Mouse (Mus musculus) thymus, adult 2 months (tissue): ENCODE data around the gene Olfr481. TPM values are rescaled to one million over a fixed set of nuclear protein-coding genes. Genes with fewer than 3 reads are reported as not detected.

Experiments
- DNase-seq: peaks from one replicate; pipeline ENCODE4 v3.0.0; 2021
- H3K27ac ChIP-seq: fragments of 200-500 bp; 2 replicates; pipeline ENCODE4 v1.5.1; 2012; ENCODE audit warnings: low read length, control low read depth; ENCODE audit not compliant: control insufficient read depth, insufficient read depth
- H3K27me3 ChIP-seq: fragments of 200-500 bp; 2 replicates; pipeline ENCODE4 v1.6.1; 2012; ENCODE audit warnings: mild to moderate bottlenecking, low read length, moderate library complexity, mixed read lengths; ENCODE audit not compliant: control insufficient read depth, insufficient read depth
- H3K36me3 ChIP-seq: fragments of 200-500 bp; 2 replicates; pipeline ENCODE4 v1.6.1; 2012; ENCODE audit warnings: mild to moderate bottlenecking, low read length, moderate library complexity; ENCODE audit not compliant: control insufficient read depth, insufficient read depth
- H3K4me1 ChIP-seq: fragments of 200-500 bp; replicated peaks from 2 replicates; pipeline ENCODE4 v1.6.1; 2012; ENCODE audit warnings: low read length; ENCODE audit not compliant: control insufficient read depth, insufficient read depth
- H3K4me3 ChIP-seq: fragments of 200-500 bp; 2 replicates; pipeline ENCODE4 v1.5.1; 2012; ENCODE audit warnings: mild to moderate bottlenecking, low read length, control low read depth, moderate library complexity; ENCODE audit not compliant: control insufficient read depth, insufficient read depth
- CTCF ChIP-seq: fragments of 200-500 bp; IDR thresholded peaks from 2 replicates; pipeline ENCODE4 v1.5.1; 2012; ENCODE audit warnings: mild to moderate bottlenecking, control low read depth, low read length, moderate library complexity, borderline replicate concordance; ENCODE audit not compliant: control insufficient read depth, poor library complexity, insufficient read depth; ENCODE audit errors: extremely low read depth
- POLR2A ChIP-seq: fragments of 200-500 bp; IDR thresholded peaks from 2 replicates; pipeline ENCODE4 v1.6.1; 2012; ENCODE audit warnings: mild to moderate bottlenecking, low read length, control low read depth, moderate library complexity; ENCODE audit not compliant: control insufficient read depth, poor library complexity, insufficient read depth; ENCODE audit errors: extremely low read depth
- WGBS: fragments of 180-500 bp; shearing (Covaris S2); methylation state at CpG from one replicate; pipeline ENCODE4 v1.1.7; 2018; 5-methylcytosine and 5-hydroxymethylcytosine counted together
- polyA plus RNA-seq: library from polyadenylated mRNA; depleted of rRNA; stranded (reverse); fragments of >200 nt; gene quantifications from 2 replicates; pipeline ENCODE4 v1.2.3, GENCODE M21; 2012; rRNA removed

The Olfr481 gene
- polyA plus RNA-seq, result not detected in 2 replicates

DNA sequence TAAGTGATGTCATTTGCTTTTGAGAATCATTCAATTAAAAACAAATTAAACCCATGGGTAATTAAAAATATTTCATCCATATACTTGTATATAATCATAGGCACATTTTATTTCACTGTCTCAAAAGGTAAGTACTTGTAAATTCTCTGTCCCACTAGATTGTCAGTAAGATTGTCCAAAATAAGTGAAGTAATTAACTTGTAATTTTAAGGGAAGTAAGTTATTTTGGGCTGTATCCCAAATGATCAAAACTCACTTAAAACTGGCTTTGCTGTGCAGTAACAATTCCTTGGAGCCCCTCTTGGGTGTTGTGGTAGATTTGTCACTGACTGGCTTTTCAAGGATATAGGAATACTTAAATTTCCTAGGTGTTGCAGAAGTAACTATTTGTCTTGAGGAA is at the start of gene Olfr481:
Olfr481 (plus strand) TSS at position 301 of the 400 bp plus-strand sequence.
- H3K4me1 ChIP-seq, result no peaks in the 10 kb centered on the region
- no peak for DNase-seq
- H3K4me3 ChIP-seq, result no peak within 1 kb of the TSS
- H3K27ac ChIP-seq, result no peak within 1 kb of the TSS
- TF ChIP-seq POLR2A, result no peak
- TF ChIP-seq CTCF, result no peak
- no peaks in the 10 kb centered on the region for H3K27me3 ChIP-seq
- H3K36me3 ChIP-seq, result no peaks in the 10 kb centered on the region

DNA sequence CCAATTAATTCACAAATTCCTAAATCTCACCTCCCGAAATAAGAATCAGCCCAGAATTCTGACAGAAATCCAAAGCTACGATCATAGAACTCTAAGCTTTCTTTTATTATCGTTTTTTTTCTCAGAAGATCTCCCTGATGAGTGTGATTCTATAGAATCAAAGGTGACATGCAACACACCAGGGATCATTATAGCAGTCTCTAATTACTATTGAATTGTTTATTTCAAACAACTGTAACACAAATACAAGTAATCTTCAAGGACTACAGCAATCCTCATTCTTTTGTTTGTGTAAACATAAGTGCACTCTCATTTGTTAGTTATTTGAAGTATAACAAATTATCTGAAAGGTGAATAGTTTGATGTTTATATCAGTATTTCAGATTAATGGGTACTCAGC is 45.8 kb upstream of the Olfr481 start, which contains the start of gene Olfr478:
Olfr478 (minus strand) TSS at position 101 of the 400 bp plus-strand sequence.
- Histone ChIP-seq H3K36me3 (no peaks in the 10 kb centered on the region), H3K4me3 (no peak within 1 kb of the TSS), H3K27ac (no peak within 1 kb of the TSS), H3K4me1 (no peaks in the 10 kb centered on the region), H3K27me3 (no peaks in the 10 kb centered on the region)
- TF ChIP-seq CTCF (no peak), POLR2A (no peak)
- 86% methylated on average over 3 of the region's 3 CpGs for WGBS
- DNase-seq, result no peak

DNA sequence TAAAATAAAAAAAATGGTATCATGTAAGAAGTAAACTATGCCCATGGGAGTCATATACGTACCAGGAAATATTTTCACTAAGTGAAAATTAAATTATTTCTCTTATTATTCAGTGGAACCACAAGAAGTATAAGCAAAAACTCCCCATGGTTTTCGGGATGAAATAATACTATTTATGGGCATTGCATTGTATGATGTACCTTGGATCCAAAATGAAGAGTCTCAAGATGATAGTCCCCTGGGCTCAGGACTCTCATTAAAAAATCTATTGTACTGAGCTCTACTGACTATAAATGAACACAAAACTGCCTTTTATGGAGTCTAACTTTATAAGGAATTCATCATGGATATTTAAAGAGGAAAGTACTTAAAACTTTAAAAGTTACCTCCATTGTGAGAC is 29.3 kb upstream of the Olfr481 start, which contains the start of gene Olfr479:
Olfr479 (plus strand) TSS at position 301 of the 400 bp plus-strand sequence.
- no peaks in the 10 kb centered on the region for H3K36me3 ChIP-seq
- no peaks in the 10 kb centered on the region for H3K27me3 ChIP-seq
- no peaks in the 10 kb centered on the region for H3K4me1 ChIP-seq
- TF ChIP-seq CTCF, result no peak
- TF ChIP-seq POLR2A, result no peak
- H3K27ac ChIP-seq, result no peak within 1 kb of the TSS
- 92% methylated on average over 2 of the region's 2 CpGs for WGBS
- DNase-seq, result no peak
- no peak within 1 kb of the TSS for H3K4me3 ChIP-seq

DNA sequence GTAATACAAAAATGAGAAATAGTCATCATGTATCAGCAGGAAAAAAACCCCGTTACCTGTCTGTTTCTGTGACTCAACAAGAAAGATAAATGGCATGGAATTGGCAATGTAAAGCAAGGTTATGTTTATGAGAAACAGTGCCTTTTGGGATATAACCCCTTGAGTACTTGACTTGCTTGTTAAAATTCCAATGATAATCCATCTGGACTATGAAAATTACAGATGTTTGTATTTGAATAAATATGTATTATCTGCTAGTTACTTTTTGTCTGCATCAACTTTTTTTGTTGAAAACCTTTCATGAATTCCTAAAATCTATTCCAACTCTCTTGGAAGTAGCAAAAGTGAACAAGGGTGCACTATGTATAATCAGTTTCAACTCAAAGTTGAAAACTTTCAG is 12.4 kb upstream of the Olfr481 start, which contains the start of gene Olfr480:
Olfr480 (minus strand) TSS at position 101 of the 400 bp plus-strand sequence.
- H3K36me3 ChIP-seq, result no peaks in the 10 kb centered on the region
- no peaks in the 10 kb centered on the region for H3K4me1 ChIP-seq
- no peak for TF ChIP-seq POLR2A
- no peak for TF ChIP-seq CTCF
- no peaks in the 10 kb centered on the region for H3K27me3 ChIP-seq
- no peak for DNase-seq
- no peak within 1 kb of the TSS for H3K27ac ChIP-seq
- 93% methylated on average over 1 of the region's 1 CpGs for WGBS
- no peak within 1 kb of the TSS for H3K4me3 ChIP-seq

DNA sequence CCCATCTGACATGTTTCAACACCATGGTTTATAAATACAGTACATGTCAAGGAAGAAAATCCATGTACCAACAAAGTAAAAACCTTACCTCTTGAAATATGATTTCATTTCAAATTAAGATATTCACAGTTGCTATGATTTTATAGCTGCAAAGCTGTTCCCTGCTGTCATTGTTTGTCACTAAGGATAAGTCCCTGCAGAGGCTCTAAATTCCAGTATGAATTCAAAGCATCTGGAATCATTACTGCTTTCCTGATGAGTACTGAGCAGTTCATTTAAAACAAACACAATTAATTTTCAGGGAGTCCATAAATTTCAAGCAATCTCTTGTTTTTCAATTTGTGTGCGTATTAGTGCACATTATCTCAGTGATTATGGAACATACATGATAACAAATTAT is 17.8 kb downstream of the Olfr481 start, which contains the start of gene Olfr482:
Olfr482 (minus strand) TSS at position 101 of the 400 bp plus-strand sequence.
- H3K27me3 ChIP-seq, result no peaks in the 10 kb centered on the region
- 92% methylated on average over 1 of the region's 1 CpGs for WGBS
- no peak for DNase-seq
- no peak within 1 kb of the TSS for H3K27ac ChIP-seq
- H3K4me1 ChIP-seq, result no peaks in the 10 kb centered on the region
- no peak within 1 kb of the TSS for H3K4me3 ChIP-seq
- H3K36me3 ChIP-seq, result no peaks in the 10 kb centered on the region
- no peak for TF ChIP-seq CTCF
- no peak for TF ChIP-seq POLR2A

- Histone ChIP-seq H3K4me3 (no peak within 1 kb of the TSS), H3K27me3 (no peaks in the 10 kb centered on the region), H3K27ac (no peak within 1 kb of the TSS), H3K36me3 (no peaks in the 10 kb centered on the region), H3K4me1 (no peaks in the 10 kb centered on the region)
- 98% methylated on average over 1 of the region's 1 CpGs for WGBS
- TF ChIP-seq CTCF (no peak), POLR2A (no peak)
- no peak for DNase-seq
Measured at GRCm38 (mm10) chr7:108100549-108100948, 20.9 kb downstream of the Olfr481 start, which contains the start of gene Olfr483. Gene Olfr483 (plus strand): TSS chr7:108100849.

DNA sequence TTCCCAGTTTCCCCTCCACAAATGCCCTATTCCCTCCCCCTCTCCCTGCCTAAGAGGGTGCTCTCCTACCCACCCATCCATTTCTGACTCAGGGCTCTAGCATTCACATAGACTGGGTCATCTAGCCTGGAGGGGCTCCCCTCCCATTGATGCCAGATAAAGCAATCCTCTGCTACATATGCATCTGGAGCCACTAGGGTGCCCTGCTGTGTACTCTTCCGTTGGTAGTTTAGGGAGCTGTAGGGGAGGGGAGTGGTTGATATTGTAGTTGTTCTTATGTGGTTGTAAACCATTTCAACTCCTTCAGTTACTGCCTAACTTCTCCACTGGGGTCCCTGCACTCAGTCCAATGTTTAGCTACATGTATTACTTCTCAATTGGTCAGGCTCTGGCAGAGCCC is 41.0 kb downstream of the Olfr481 start:
- no peak for TF ChIP-seq POLR2A
- TF ChIP-seq CTCF, result no peak
- Histone ChIP-seq H3K27ac (no peak overlapping the region), H3K4me3 (no peak overlapping the region), H3K36me3 (no peaks in the 10 kb centered on the region), H3K27me3 (no peaks in the 10 kb centered on the region), H3K4me1 (no peaks in the 10 kb centered on the region)
- no peak for DNase-seq
- 17% methylated on average over 1 of the region's 1 CpGs for WGBS
